Mouse (Mus musculus) forelimb bud, embryonic 11.5 days (tissue): ENCODE results near the gene Prim2.

Experiments used
- DNase-seq: peaks from one replicate; pipeline ENCODE4 v3.0.0-alpha.2; 2012; ENCODE audit warnings: low read depth, low spot score

Gene Prim2

DNA sequence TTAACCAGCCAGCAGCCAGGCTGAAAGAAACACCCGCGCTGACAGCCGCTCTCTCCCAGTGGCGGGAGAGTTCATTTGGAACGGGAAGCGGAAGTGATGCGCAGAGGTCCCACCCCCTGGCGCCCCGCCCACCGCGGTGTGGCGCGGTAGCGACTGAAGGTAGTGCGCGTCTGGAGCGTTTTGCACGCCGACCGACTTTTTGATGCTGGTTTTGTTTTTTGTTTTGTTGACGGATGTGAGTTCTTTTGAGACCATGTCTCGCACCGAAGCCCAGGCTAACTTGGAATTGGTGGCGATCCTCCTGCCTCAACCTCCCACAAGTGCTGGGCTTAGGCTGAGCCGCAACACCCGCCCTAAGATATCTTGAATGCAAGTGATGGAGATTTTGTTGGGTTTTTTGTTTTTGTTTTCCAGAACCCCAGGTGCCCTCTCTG lies at the start of gene Prim2:
Gene Prim2, minus strand, starts transcription at position 88 of the 434 bp plus-strand sequence.
- peak; percentile 87 for DNase-seq

GRCm38 (mm10) chr1:33717636-33718035 lies 48.0 kb upstream of the Prim2 start:
- DNase-seq = no peak

- peak; percentile 31 for DNase-seq
These were observed 45.2 kb upstream of the Prim2 start for GRCm38 (mm10) chr1:33714796-33715195.

GRCm38 (mm10) chr1:33712026-33712425 lies 42.4 kb upstream of the Prim2 start:
- no peak for DNase-seq

- no peak for DNase-seq
These were observed 40.0 kb upstream of the Prim2 start for GRCm38 (mm10) chr1:33709615-33710014.

GRCm38 (mm10) chr1:33701244-33701643 lies 31.6 kb upstream of the Prim2 start:
- no peak for DNase-seq

- no peak for DNase-seq
These were observed 26.4 kb upstream of the Prim2 start for GRCm38 (mm10) chr1:33696016-33696415.

GRCm38 (mm10) chr1:33693893-33694292 lies 24.3 kb upstream of the Prim2 start:
- no peak for DNase-seq

- DNase-seq = no peak
These were observed 20.5 kb upstream of the Prim2 start for GRCm38 (mm10) chr1:33690087-33690448.

DNA sequence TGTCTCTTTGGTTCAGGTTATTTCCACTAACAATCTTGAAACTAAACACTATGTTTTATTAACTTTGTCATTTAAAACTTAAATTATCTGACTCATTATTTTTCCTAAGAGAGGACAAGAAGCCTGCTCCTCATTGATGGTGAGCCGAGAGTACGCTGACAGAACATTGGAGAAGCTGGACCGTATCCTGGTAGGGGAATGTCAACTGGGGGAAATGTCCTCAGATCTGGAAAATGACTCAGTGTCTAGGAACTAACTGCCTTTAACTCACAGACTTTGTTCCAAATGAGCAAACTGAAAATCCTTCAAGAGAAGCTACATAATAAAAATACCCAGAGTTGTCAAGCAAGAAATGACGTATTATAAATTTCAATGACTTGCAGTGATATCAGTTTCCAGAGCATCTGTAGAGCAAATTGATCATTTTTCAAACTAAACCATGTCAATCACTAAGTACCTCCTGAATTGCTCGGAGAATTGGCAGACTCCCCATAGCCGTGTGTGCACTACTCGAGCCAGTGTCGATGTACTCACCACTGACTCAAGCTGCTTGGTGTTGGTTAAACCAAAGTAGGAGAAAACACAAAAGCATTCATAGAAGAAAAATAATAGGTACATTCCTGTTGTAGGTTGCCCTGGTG lies 20.0 kb upstream of the Prim2 start:
- DNase-seq = no peak

DNA sequence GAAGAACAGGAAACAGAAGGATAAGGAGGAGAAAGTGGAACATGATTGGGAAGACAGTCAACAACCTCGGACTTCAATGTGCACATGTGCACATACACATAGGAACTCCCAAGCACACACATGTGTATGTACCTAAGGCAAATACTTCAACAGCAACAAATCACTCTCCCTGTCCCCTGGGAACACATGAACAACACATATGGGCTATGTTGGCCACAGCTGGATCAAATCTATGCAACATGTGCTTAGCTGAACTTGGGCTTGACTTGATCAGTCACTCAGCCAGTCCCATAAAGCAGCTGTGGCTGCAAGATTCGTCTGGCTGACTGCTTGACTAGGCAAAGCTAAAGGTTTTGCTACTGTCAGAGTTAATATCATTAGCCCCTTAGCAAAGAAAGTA lies 19.2 kb upstream of the Prim2 start:
- peak; percentile 63 for DNase-seq

GRCm38 (mm10) chr1:33684459-33684858 lies 14.9 kb upstream of the Prim2 start:
- DNase-seq = no peak

- DNase-seq = no peak
These were observed 11.3 kb upstream of the Prim2 start for GRCm38 (mm10) chr1:33680890-33681289.

GRCm38 (mm10) chr1:33680435-33680834 lies 10.8 kb upstream of the Prim2 start:
- DNase-seq = no peak

GRCm38 (mm10) chr1:33673158-33673960 lies 3.8 kb upstream of the Prim2 start:
- DNase-seq = no peak

DNA sequence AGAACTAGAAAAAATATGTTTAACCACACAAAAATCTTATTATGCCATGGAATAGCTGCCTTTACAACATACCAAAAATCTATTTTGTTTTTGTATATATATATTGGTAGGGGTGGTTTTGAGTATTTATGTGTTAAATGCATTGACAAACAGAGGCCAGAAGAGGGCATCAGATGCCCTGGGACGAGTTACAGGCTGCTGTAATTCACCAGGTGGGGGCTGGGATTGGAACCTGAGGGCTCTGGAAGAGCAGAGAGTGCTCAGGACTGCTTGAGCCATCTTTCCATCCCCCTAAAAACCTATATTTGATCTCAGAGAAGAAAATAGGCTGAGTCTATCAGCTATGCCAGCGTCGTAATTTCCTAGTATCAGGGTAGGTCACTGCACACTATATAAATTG lies 2.9 kb upstream of the Prim2 start:
- peak; percentile 54 for DNase-seq

DNA sequence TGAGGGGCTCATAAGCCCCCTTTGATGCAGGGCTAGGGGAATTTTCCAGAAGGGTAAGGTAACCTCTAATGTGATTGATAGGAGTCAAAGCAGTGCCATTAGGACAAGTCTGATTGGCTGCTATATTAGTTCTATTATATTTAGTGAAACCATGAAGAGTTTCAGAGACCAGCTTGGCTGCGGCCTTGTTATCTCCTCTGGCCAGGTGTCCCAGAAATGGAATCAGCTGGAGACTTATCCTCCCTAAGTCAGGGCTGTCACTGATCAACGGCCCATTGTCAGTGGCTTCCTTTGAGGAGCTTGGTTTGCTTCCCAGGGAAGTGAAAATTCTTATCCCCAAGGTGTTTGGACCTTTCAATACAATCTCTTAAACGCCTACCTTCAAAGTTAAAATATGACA lies 2.5 kb upstream of the Prim2 start:
- DNase-seq = no peak

DNA sequence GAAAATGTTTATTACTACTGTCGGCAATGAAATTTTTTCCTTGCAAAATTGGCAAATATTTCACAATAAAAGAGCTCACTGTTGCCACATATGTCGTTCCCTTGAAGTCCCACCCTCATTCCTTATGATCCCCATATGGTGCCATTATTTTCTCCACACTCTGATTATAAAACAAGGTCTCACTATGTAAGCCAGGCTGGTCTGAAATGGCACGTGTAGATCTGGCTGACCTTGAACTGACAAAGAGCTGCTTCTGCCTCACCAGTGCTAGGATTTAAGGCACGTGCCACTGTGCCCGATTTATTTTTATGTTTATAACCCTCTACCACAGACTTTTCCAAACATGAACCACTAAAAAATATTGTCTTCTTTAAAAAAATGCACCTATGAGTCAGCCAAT lies 1.8 kb upstream of the Prim2 start:
- no peak for DNase-seq

DNA sequence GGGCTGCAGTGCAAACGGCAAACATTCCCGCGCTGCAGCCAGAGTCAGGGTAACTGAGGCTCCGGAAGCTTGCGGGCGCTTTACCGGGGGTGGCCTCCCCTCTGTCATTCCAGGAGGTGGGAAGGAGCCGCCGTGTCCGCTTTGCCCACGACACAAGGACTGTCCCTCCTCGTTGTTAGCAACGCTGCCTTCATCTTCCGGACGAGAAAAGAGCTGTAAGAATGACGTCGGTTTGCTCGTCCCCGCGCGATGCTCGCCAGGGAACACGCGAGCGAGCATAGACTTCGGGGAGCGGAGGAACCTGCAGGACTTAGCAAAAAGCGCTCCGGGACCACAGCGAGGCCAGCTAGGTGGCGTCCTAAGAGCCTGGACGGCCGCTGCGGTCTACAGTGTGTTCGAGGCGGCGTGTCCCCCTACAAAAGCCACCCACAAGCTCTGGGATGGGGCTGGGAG lies 595 bp upstream of the Prim2 start:
- DNase-seq = peak; percentile 72

DNA sequence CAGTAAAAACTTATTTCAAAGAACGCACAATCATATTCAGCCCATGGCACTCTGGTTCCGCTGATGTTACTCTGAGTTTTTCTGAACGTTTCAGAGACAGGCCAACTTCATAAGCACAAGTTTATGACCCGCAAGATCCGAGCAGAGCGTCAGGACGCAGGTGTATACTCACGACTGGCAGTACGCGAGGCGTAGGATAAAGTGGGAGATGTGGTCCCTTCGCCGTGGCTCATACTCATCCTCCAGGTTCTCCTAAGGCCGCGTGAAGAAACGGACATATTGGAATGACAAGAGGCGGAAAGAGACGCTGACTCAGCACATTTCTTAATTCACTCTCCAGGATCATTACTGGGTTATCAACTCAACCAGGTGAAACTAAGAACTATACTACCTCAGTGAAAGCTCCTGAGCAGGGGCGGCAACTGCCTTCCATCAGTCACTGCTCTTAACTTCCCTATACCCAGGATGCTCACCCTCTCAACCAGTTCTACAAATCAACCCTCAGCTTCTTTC lies 5.9 kb downstream of the Prim2 start:
- no peak for DNase-seq

GRCm38 (mm10) chr1:33663163-33663562 lies 6.4 kb downstream of the Prim2 start:
- DNase-seq = no peak

DNA sequence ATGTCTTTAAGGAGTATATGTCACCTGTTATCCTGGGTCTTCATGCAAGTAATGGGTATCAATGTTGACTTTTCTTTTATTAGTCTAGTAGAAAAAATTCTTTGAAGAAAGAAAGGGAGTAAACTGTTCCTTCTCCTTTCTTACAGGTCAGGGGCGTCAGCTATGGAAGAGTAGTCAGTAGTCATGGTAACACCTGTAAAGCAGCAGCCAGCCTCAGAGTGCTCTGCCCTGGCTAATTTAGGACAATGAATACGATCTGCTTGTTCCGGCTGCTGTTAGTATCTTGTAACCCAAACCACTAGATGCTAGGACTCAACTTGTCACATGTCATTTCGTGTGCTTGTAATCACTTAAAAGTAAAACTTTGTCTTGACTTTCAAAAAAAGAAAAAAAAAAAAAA lies 11.3 kb downstream of the Prim2 start:
- DNase-seq = no peak

DNA sequence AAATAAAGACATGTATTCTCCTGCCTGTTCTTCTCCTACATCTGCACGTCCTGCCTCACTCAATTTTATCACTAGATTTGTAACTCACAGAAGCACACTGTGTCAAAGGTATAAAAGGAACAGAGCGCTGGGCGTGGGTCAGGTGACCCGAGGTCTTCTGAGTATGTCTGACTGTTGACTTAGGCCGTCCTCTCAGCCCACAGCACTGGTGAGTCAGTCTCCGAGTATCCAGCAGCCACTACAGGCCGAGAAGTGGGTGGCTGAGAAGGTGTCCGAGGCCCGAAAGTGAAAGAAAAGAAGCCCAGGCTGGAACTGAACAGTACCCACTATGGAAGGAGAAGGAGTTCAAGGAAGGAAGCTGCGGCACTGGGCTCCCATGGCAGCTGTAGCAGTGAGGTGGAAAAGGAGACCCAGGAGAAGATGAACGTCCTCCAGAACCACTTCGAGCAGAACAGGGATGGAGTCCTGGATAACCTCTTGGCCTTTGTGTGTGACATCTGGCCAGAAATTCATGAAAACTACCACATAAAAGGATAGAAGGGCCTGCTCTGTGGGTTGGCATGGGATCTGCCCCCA lies 11.9 kb downstream of the Prim2 start:
- no peak for DNase-seq
